Mouse (Mus musculus): ENCODE measurements around the gene Ptpro. TPM values are rescaled to one million over a fixed set of nuclear protein-coding genes. Genes with fewer than 3 reads are reported as not detected.
A peak's percentile ranks its signal among the peaks of the same experiment; 100 is the strongest.

Ptpro gene
- polyA plus RNA-seq (2014; fragmentation: Nextera tagmentation; extraction: Ambion mirVana) = 1.1 and 1.5 TPM in 2 replicates

- 1% methylated on average over 52 of the region's 53 CpGs for WGBS (ENCODE audit: insufficient replicate concordance)
- Histone ChIP-seq H3K9me3 (replicated peaks; ENCODE audit: control insufficient read depth, low read length) (no peaks in the 10 kb centered on the region), H3K4me2 (peak within 1 kb of the TSS; percentile 92), H3K4me3 (ENCODE audit: low read depth, low read length) (peak within 1 kb of the TSS; percentile 51), H3K27me3 (ENCODE audit: control insufficient read depth, insufficient read depth, low read length) (peaks cover 26% of the 10 kb centered on the region), H3K36me3 (ENCODE audit: control insufficient read depth, insufficient read depth, low read length) (no peaks in the 10 kb centered on the region), H3K9ac (ENCODE audit: low read depth, low read length) (no peak within 1 kb of the TSS), H3K4me1 (ENCODE audit: control insufficient read depth, insufficient read depth, low read length) (peaks cover 10% of the 10 kb centered on the region; the same call in 1 of the 2 replicates), H3K27ac (ENCODE audit: low read depth, low read length) (no peak within 1 kb of the TSS)
- ATAC-seq (replicated peaks; ENCODE audit: insufficient number of reproducible peaks, low FRiP score, low TSS enrichment) = peak; percentile 42; the same call in 1 of the 2 replicates
These were observed at the start of gene Ptpro for GRCm38 (mm10) chr6:137252194-137252886. Gene Ptpro (plus strand): TSS chr6:137252319.

GRCm38 (mm10) chr6:137202661-137203060, 49.5 kb upstream of the Ptpro start:
- Histone ChIP-seq H3K4me1 (ENCODE audit: control insufficient read depth, insufficient read depth, low read length) (no peaks in the 10 kb centered on the region), H3K36me3 (ENCODE audit: control insufficient read depth, insufficient read depth, low read length) (no peaks in the 10 kb centered on the region), H3K9ac (ENCODE audit: low read depth, low read length) (no peak overlapping the region), H3K27me3 (ENCODE audit: control insufficient read depth, insufficient read depth, low read length) (no peaks in the 10 kb centered on the region), H3K4me2 (no peak overlapping the region), H3K27ac (ENCODE audit: low read depth, low read length) (no peak overlapping the region), H3K9me3 (replicated peaks; ENCODE audit: control insufficient read depth, low read length) (no peaks in the 10 kb centered on the region), H3K4me3 (ENCODE audit: low read depth, low read length) (no peak overlapping the region)
- 83% methylated on average over 4 of the region's 4 CpGs for WGBS (ENCODE audit: insufficient replicate concordance)
- no peak for ATAC-seq (replicated peaks; ENCODE audit: insufficient number of reproducible peaks, low FRiP score, low TSS enrichment)

DNA sequence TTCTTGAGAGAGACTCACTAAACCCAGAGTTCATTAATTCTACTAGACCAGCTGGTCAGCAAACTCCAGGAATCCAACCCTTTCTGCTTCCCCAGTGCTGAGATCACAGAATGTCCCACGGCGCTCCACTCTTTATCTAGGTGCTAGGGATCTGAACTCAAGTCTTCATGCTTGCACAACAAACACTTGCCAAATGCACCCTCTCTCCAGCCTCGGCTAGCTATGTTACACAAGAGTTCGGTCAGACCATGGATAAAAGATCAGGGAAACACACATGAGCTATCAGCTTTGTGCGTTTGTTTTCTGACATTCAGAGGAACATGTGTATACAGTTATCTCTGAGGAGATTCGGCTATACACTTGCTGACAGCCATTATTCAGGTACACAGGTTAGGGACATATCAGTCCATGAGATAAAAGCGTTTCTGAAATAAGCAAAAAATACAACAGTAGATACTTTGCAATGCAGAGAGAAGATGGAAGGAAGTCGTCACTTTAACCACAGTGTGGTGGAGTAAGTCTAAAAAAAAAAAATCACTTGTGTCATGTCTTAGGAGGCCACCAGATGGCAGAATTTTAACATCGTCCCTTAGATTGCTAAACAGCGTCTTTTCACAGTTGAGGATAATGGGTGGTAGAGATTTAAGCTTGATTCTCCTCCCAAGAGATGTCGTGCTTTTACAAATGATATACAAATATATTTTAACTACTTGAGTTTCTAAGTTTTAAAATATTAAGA, 46.3 kb upstream of the Ptpro start:
- 52% methylated on average over 11 of the region's 11 CpGs for WGBS (ENCODE audit: insufficient replicate concordance)
- H3K4me2 ChIP-seq = no peak overlapping the region
- H3K9ac ChIP-seq (ENCODE audit: low read depth, low read length) = no peak overlapping the region
- 0 out of 2 replicates have a peak, but pooled peaks cover 2% of the 10 kb centered on the region for H3K4me1 ChIP-seq (ENCODE audit: control insufficient read depth, insufficient read depth, low read length)
- no peak for ATAC-seq (replicated peaks; ENCODE audit: insufficient number of reproducible peaks, low FRiP score, low TSS enrichment)
- no peak overlapping the region for H3K4me3 ChIP-seq (ENCODE audit: low read depth, low read length)
- H3K9me3 ChIP-seq (replicated peaks; ENCODE audit: control insufficient read depth, low read length) = no peaks in the 10 kb centered on the region
- no peak overlapping the region for H3K27ac ChIP-seq (ENCODE audit: low read depth, low read length)
- no peaks in the 10 kb centered on the region for H3K27me3 ChIP-seq (ENCODE audit: control insufficient read depth, insufficient read depth, low read length)
- H3K36me3 ChIP-seq (ENCODE audit: control insufficient read depth, insufficient read depth, low read length) = no peaks in the 10 kb centered on the region

GRCm38 (mm10) chr6:137207126-137207525, 45.0 kb upstream of the Ptpro start:
- 92% methylated on average over 6 of the region's 6 CpGs for WGBS (ENCODE audit: insufficient replicate concordance)
- Histone ChIP-seq H3K4me2 (no peak overlapping the region), H3K9ac (ENCODE audit: low read depth, low read length) (no peak overlapping the region), H3K4me1 (ENCODE audit: control insufficient read depth, insufficient read depth, low read length) (0 out of 2 replicates have a peak, but pooled peaks cover 2% of the 10 kb centered on the region), H3K36me3 (ENCODE audit: control insufficient read depth, insufficient read depth, low read length) (no peaks in the 10 kb centered on the region), H3K27ac (ENCODE audit: low read depth, low read length) (no peak overlapping the region), H3K9me3 (replicated peaks; ENCODE audit: control insufficient read depth, low read length) (no peaks in the 10 kb centered on the region), H3K27me3 (ENCODE audit: control insufficient read depth, insufficient read depth, low read length) (no peaks in the 10 kb centered on the region), H3K4me3 (ENCODE audit: low read depth, low read length) (no peak overlapping the region)
- ATAC-seq (replicated peaks; ENCODE audit: insufficient number of reproducible peaks, low FRiP score, low TSS enrichment) = no peak

DNA sequence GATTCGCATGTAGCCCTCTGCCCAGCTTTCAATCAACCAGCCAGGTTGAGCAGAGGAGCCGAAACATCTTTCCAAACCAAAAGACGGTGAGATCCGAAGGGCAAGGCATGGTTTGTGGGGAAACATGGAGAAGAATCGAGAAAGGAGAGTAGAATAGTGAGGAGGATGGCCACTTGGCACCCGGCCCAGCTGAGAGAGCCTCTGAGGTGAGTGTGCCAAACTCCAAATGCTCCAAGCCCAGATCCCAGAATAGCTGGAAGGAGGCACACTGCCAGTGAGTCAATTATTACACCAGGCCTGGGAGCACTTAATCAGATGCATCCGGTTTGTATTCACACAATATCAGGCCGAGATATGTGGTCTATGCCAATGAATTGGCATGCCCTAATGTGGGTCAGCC, 42.1 kb upstream of the Ptpro start:
- no peaks in the 10 kb centered on the region for H3K36me3 ChIP-seq (ENCODE audit: control insufficient read depth, insufficient read depth, low read length)
- no peak for ATAC-seq (replicated peaks; ENCODE audit: insufficient number of reproducible peaks, low FRiP score, low TSS enrichment)
- 0 out of 2 replicates have a peak, but pooled peaks cover 2% of the 10 kb centered on the region for H3K4me1 ChIP-seq (ENCODE audit: control insufficient read depth, insufficient read depth, low read length)
- H3K9ac ChIP-seq (ENCODE audit: low read depth, low read length) = no peak overlapping the region
- H3K4me2 ChIP-seq = no peak overlapping the region
- 80% methylated on average over 8 of the region's 8 CpGs for WGBS (ENCODE audit: insufficient replicate concordance)
- H3K4me3 ChIP-seq (ENCODE audit: low read depth, low read length) = no peak overlapping the region
- H3K27ac ChIP-seq (ENCODE audit: low read depth, low read length) = no peak overlapping the region
- no peaks in the 10 kb centered on the region for H3K9me3 ChIP-seq (replicated peaks; ENCODE audit: control insufficient read depth, low read length)
- H3K27me3 ChIP-seq (ENCODE audit: control insufficient read depth, insufficient read depth, low read length) = no peaks in the 10 kb centered on the region

DNA sequence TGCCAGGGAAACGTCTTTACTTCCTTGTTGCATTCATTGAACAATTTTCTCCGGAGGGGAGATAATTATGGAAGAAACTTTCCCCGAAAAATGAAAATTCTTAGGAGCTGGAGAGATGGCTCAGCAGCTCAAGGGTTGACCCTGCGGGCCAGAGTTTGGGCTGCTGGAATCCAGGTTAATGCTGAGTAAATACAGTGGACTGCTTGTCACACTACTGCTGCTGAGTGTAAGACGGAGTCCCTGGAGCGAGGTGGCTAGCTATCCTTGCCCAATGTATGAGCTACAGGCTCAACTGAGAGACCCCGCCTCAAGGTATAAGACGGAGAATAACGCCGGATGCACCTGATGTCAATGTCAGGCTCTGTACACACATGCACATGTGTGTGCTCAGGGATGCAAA, 41.1 kb upstream of the Ptpro start:
- Histone ChIP-seq H3K4me3 (ENCODE audit: low read depth, low read length) (no peak overlapping the region), H3K36me3 (ENCODE audit: control insufficient read depth, insufficient read depth, low read length) (no peaks in the 10 kb centered on the region), H3K4me1 (ENCODE audit: control insufficient read depth, insufficient read depth, low read length) (0 out of 2 replicates have a peak, but pooled peaks cover 2% of the 10 kb centered on the region), H3K4me2 (no peak overlapping the region), H3K27me3 (ENCODE audit: control insufficient read depth, insufficient read depth, low read length) (no peaks in the 10 kb centered on the region), H3K9me3 (replicated peaks; ENCODE audit: control insufficient read depth, low read length) (no peaks in the 10 kb centered on the region), H3K27ac (ENCODE audit: low read depth, low read length) (no peak overlapping the region), H3K9ac (ENCODE audit: low read depth, low read length) (no peak overlapping the region)
- no peak for ATAC-seq (replicated peaks; ENCODE audit: insufficient number of reproducible peaks, low FRiP score, low TSS enrichment)
- 84% methylated on average over 10 of the region's 10 CpGs for WGBS (ENCODE audit: insufficient replicate concordance)

DNA sequence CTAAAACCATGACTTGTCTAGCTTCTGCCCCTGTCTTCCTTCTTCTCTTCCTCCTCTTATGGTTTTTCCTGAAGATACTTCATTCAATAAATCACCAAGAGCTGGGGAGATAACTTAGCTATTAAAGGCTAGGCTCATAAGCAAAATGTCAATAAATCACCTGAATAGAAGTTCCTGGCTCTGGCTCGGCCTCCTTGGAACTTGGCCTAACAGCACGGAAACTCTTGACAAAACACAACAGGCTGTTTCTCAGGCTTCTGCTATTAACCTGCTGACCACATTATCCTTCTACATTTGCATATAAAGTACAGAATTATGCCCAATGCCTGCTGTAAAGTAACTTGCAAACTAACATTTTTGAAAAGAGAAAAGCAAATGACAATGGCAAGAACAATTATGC, 40.7 kb upstream of the Ptpro start:
- ATAC-seq (replicated peaks; ENCODE audit: insufficient number of reproducible peaks, low FRiP score, low TSS enrichment) = no peak
- Histone ChIP-seq H3K9me3 (replicated peaks; ENCODE audit: control insufficient read depth, low read length) (no peaks in the 10 kb centered on the region), H3K27ac (ENCODE audit: low read depth, low read length) (no peak overlapping the region), H3K36me3 (ENCODE audit: control insufficient read depth, insufficient read depth, low read length) (no peaks in the 10 kb centered on the region), H3K4me1 (ENCODE audit: control insufficient read depth, insufficient read depth, low read length) (0 out of 2 replicates have a peak, but pooled peaks cover 2% of the 10 kb centered on the region), H3K4me2 (no peak overlapping the region), H3K4me3 (ENCODE audit: low read depth, low read length) (no peak overlapping the region), H3K9ac (ENCODE audit: low read depth, low read length) (no peak overlapping the region), H3K27me3 (ENCODE audit: control insufficient read depth, insufficient read depth, low read length) (no peaks in the 10 kb centered on the region)
- WGBS (ENCODE audit: insufficient replicate concordance) = 78% methylated on average over 2 of the region's 2 CpGs

- Histone ChIP-seq H3K27me3 (ENCODE audit: control insufficient read depth, insufficient read depth, low read length) (no peaks in the 10 kb centered on the region; the same call in 1 of the 2 replicates), H3K27ac (ENCODE audit: low read depth, low read length) (no peak overlapping the region), H3K9ac (ENCODE audit: low read depth, low read length) (no peak overlapping the region), H3K4me3 (ENCODE audit: low read depth, low read length) (no peak overlapping the region), H3K4me1 (ENCODE audit: control insufficient read depth, insufficient read depth, low read length) (no peaks in the 10 kb centered on the region), H3K9me3 (replicated peaks; ENCODE audit: control insufficient read depth, low read length) (no peaks in the 10 kb centered on the region), H3K36me3 (ENCODE audit: control insufficient read depth, insufficient read depth, low read length) (no peaks in the 10 kb centered on the region), H3K4me2 (no peak overlapping the region)
- 74% methylated on average over 8 of the region's 8 CpGs for WGBS (ENCODE audit: insufficient replicate concordance)
- ATAC-seq (replicated peaks; ENCODE audit: insufficient number of reproducible peaks, low FRiP score, low TSS enrichment) = no peak
These were observed 34.2 kb upstream of the Ptpro start for GRCm38 (mm10) chr6:137217841-137218463.
